ENCODE assay signal across 18 mouse cellular contexts in genomic region chr10:60400507-60401295, GRCm38 (mm10). TPM values are rescaled to one million over a fixed set of nuclear protein-coding genes. Genes with fewer than 3 reads are reported as not detected.
DNase-seq lines count a peak whose midpoint lies in the region; ATAC-seq and TF ChIP-seq lines count a peak whose summit lies in the region.
"Had no signal": no experiment of that assay in that cellular context is flagged by ENCODE, and none has a peak within 500 bp of the region (broad histone marks: within the 10 kb centered on the region; RNA-seq: fewer than 3 reads in every experiment).

No protein-coding gene starts in this region.

- no peaks in the 10 kb centered on the region for H3K9me3 ChIP-seq in hindbrain, embryonic 13.5 days
- no peaks in the 10 kb centered on the region for H3K9me3 ChIP-seq in hindbrain, embryonic 11.5 days (ENCODE audit: control insufficient read depth, low read length)
- no peaks in the 10 kb centered on the region for H3K9me3 ChIP-seq in neural tube, embryonic 13.5 days
- H3K9me3 ChIP-seq in hindbrain, postnatal 0 days (ENCODE audit: low read length): no peaks in the 10 kb centered on the region
- H3K9me3 ChIP-seq: forebrain, embryonic 15.5 days; liver, embryonic 12.5 days had no signal

- H3K4me3 ChIP-seq in hindbrain, embryonic 13.5 days: no peak overlapping the region
- no peak overlapping the region for H3K4me3 ChIP-seq in hindbrain, embryonic 11.5 days (ENCODE audit: low read depth, low read length)
- no peak overlapping the region for H3K4me3 ChIP-seq in neural tube, embryonic 13.5 days
- H3K4me3 ChIP-seq in hindbrain, postnatal 0 days (ENCODE audit: low read length): no peak overlapping the region
- H3K4me3 ChIP-seq: forebrain, embryonic 15.5 days; liver, embryonic 12.5 days had no signal

- TF ChIP-seq CTCF in hindbrain, postnatal 0 days (IDR thresholded peaks at IDR 0.05; ENCODE audit: low read depth): no peak

- no peaks in the 10 kb centered on the region for H3K27me3 ChIP-seq in hindbrain, embryonic 13.5 days
- no peaks in the 10 kb centered on the region for H3K27me3 ChIP-seq in hindbrain, embryonic 11.5 days (ENCODE audit: control insufficient read depth, insufficient read depth, low read length)
- no peaks in the 10 kb centered on the region for H3K27me3 ChIP-seq in neural tube, embryonic 13.5 days
- no peaks in the 10 kb centered on the region for H3K27me3 ChIP-seq in hindbrain, postnatal 0 days (ENCODE audit: insufficient read depth, low read length)
- H3K27me3 ChIP-seq: forebrain, embryonic 15.5 days had no signal

- DNase-seq in hindbrain, embryonic 11.5 days (ENCODE audit: low spot score): no peak
- DNase-seq in neural tube, embryonic 10.5 days (ENCODE audit: extremely low spot score, low spot score): no peak
- no peak for DNase-seq in hindbrain, postnatal 0 days (ENCODE audit: low spot score)
- DNase-seq in left cerebral cortex, adult 9 months (ENCODE audit: low spot score in 2 of 2): no peak
- DNase-seq in left cerebral cortex, postnatal 4 days: no peak
- DNase-seq: cerebellum, adult 9-11 months; heart, postnatal 14 days; kidney, adult 9 months; lung, embryonic 14.5 days; right cerebral cortex, postnatal 14 days; thymus, postnatal 14 days had no signal

- no peaks in the 10 kb centered on the region for H3K36me3 ChIP-seq in hindbrain, embryonic 13.5 days
- no peaks in the 10 kb centered on the region for H3K36me3 ChIP-seq in hindbrain, embryonic 11.5 days (ENCODE audit: control insufficient read depth, insufficient read depth, low read length)
- no peaks in the 10 kb centered on the region for H3K36me3 ChIP-seq in neural tube, embryonic 13.5 days
- no peaks in the 10 kb centered on the region for H3K36me3 ChIP-seq in hindbrain, postnatal 0 days (ENCODE audit: insufficient read depth, low read length)
- H3K36me3 ChIP-seq: forebrain, embryonic 15.5 days; liver, embryonic 12.5 days had no signal

- peak overlapping the region; percentile 49; the same call in 1 of the 2 replicates for H3K9ac ChIP-seq in hindbrain, embryonic 13.5 days
- no peak overlapping the region for H3K9ac ChIP-seq in hindbrain, embryonic 11.5 days (ENCODE audit: low read depth, low read length)
- no peak overlapping the region; the same call in 1 of the 2 replicates for H3K9ac ChIP-seq in neural tube, embryonic 13.5 days
- H3K9ac ChIP-seq in hindbrain, postnatal 0 days (replicated peaks; ENCODE audit: low read length): no peak overlapping the region; the same call in 1 of the 2 replicates
- H3K9ac ChIP-seq: forebrain, embryonic 15.5 days; liver, embryonic 12.5 days; lung, embryonic 14.5 days had no signal

- ATAC-seq in hindbrain, embryonic 13.5 days (ENCODE audit: low FRiP score): no peak
- no peak for ATAC-seq in hindbrain, embryonic 11.5 days (ENCODE audit: low FRiP score)
- ATAC-seq in neural tube, embryonic 13.5 days (ENCODE audit: low read depth): no peak
- ATAC-seq in hindbrain, postnatal 0 days: no peak
- ATAC-seq: forebrain, embryonic 15.5 days; liver, embryonic 12.5 days had no signal

- WGBS in hindbrain, embryonic 13.5 days: 75% methylated on average over 11 of the region's 11 CpGs
- 76% methylated on average over 11 of the region's 11 CpGs for WGBS in hindbrain, embryonic 11.5 days
- WGBS in neural tube, embryonic 13.5 days: 82% methylated on average over 11 of the region's 11 CpGs
- WGBS in hindbrain, postnatal 0 days: 62% methylated on average over 11 of the region's 11 CpGs

- peak overlapping the region; percentile 26 for H3K4me2 ChIP-seq in hindbrain, embryonic 13.5 days
- no peak overlapping the region for H3K4me2 ChIP-seq in hindbrain, embryonic 11.5 days (replicated peaks; ENCODE audit: low read depth, low read length)
- peak overlapping the region; percentile 22 for H3K4me2 ChIP-seq in neural tube, embryonic 13.5 days
- no peak overlapping the region for H3K4me2 ChIP-seq in hindbrain, postnatal 0 days (ENCODE audit: low read depth, low read length)
- H3K4me2 ChIP-seq: forebrain, embryonic 15.5 days; liver, embryonic 12.5 days; lung, embryonic 14.5 days had no signal

- H3K27ac ChIP-seq in hindbrain, embryonic 13.5 days: peak overlapping the region; percentile 71
- H3K27ac ChIP-seq in hindbrain, embryonic 11.5 days (ENCODE audit: low read depth, low read length): no peak overlapping the region
- H3K27ac ChIP-seq in neural tube, embryonic 13.5 days (replicated peaks): peak overlapping the region; percentile 70
- H3K27ac ChIP-seq in hindbrain, postnatal 0 days: peak overlapping the region; percentile 42; the same call in 1 of the 2 replicates
- H3K27ac ChIP-seq: forebrain, embryonic 15.5 days; liver, embryonic 12.5 days had no signal

- H3K4me1 ChIP-seq in hindbrain, embryonic 13.5 days (replicated peaks): peaks cover 28% of the 10 kb centered on the region
- H3K4me1 ChIP-seq in hindbrain, embryonic 11.5 days (replicated peaks; ENCODE audit: control insufficient read depth, insufficient read depth, low read length): 0 out of 2 replicates have a peak, but pooled peaks cover 2% of the 10 kb centered on the region
- H3K4me1 ChIP-seq in neural tube, embryonic 13.5 days (replicated peaks): peaks cover 31% of the 10 kb centered on the region
- 0 out of 2 replicates have a peak, but pooled peaks cover 9% of the 10 kb centered on the region for H3K4me1 ChIP-seq in hindbrain, postnatal 0 days (ENCODE audit: insufficient read depth, low read length)
- H3K4me1 ChIP-seq: liver, embryonic 12.5 days had no signal

- intact Hi-C loops in left cerebral cortex, postnatal 4 days (cut with DNase I): no loop called here

RNA-seq across cellular contexts. Expression of gene Gm17455, which starts 1.2 kb away (rescaled TPM):
- 9.3 and 13.2 TPM in 2 replicates for polyA plus RNA-seq in hindbrain, embryonic 13.5 days (2015; fragmentation: Nextera tagmentation; extraction: Ambion mirVana)
- 6.3 and 8.3 TPM in 2 replicates for polyA plus RNA-seq in hindbrain, embryonic 11.5 days (2014; fragmentation: Nextera tagmentation; extraction: Ambion mirVana)
- 4.9 and 12.3 TPM in 2 replicates for polyA plus RNA-seq in neural tube, embryonic 13.5 days (2015; fragmentation: Nextera tagmentation; extraction: Ambion mirVana)
- 2.4 and 19.4 TPM in 2 replicates for total RNA-seq in hindbrain, postnatal 0 days (2014; rRNA removed)
- polyA plus RNA-seq in hindbrain, postnatal 0 days (2015; fragmentation: Nextera tagmentation; extraction: Ambion mirVana): 8.9 and 12.4 TPM in 2 replicates
- 1 to 10 TPM; 1.2 to 2.1 TPM for total RNA-seq in left cerebral cortex, postnatal 4 days (2021)
- total RNA-seq: adrenal gland, postnatal 4 days; gastrocnemius, adult 18-20 months; heart, postnatal 14 days; left cerebral cortex, postnatal 36 days had no signal
- polyA plus RNA-seq: liver, embryonic 12.5 days had no signal

RNA-seq across cellular contexts. Expression of gene Vsir, which starts 54.0 kb away (rescaled TPM):
- 2.2 and 2.3 TPM in 2 replicates for polyA plus RNA-seq in hindbrain, embryonic 13.5 days (2015; fragmentation: Nextera tagmentation; extraction: Ambion mirVana)
- polyA plus RNA-seq in hindbrain, embryonic 11.5 days (2014; fragmentation: Nextera tagmentation; extraction: Ambion mirVana): 1.3 and 2.5 TPM in 2 replicates
- polyA plus RNA-seq in neural tube, embryonic 13.5 days (2015; fragmentation: Nextera tagmentation; extraction: Ambion mirVana): 2.8 and 3.0 TPM in 2 replicates
- 19.2 and 43.1 TPM in 2 replicates for total RNA-seq in hindbrain, postnatal 0 days (2014; rRNA removed)
- polyA plus RNA-seq in hindbrain, postnatal 0 days (2015; fragmentation: Nextera tagmentation; extraction: Ambion mirVana): 1.9 and 4.8 TPM in 2 replicates
- 1 to 10 TPM; 5.8 to 6.4 TPM for total RNA-seq in left cerebral cortex, postnatal 4 days (2021)

Comparison
In these comparisons a context has a peak if more than half of its experiments do, and no peak if none do; other contexts are left out.
1. H3K4me2 ChIP-seq: peak in hindbrain, embryonic 13.5 days (single experiment) and neural tube, embryonic 13.5 days (single experiment); none in hindbrain, embryonic 11.5 days (single experiment) and hindbrain, postnatal 0 days (single experiment).